Mouse (Mus musculus): ENCODE measurements around the gene Ppp2r5e.
A peak's percentile ranks its signal among the peaks of the same experiment; 100 is the strongest.

The Ppp2r5e gene

GRCm38 (mm10) chr12:75537673-75538423 lies 58.2 kb downstream of the Ppp2r5e start:
- H3K27me3 ChIP-seq (ENCODE audit: control insufficient read depth, insufficient read depth, low read length, poor library complexity, severe bottlenecking): no peaks in the 10 kb centered on the region
- no peak for DNase-seq (ENCODE audit: low read depth, low spot score)
- no peaks in the 10 kb centered on the region for H3K36me3 ChIP-seq (ENCODE audit: control insufficient read depth, insufficient read depth, low read length, poor library complexity, severe bottlenecking)

GRCm38 (mm10) chr12:75537019-75537672 lies 58.9 kb downstream of the Ppp2r5e start:
- Histone ChIP-seq H3K36me3 (ENCODE audit: control insufficient read depth, insufficient read depth, low read length, poor library complexity, severe bottlenecking) (no peaks in the 10 kb centered on the region), H3K27me3 (ENCODE audit: control insufficient read depth, insufficient read depth, low read length, poor library complexity, severe bottlenecking) (no peaks in the 10 kb centered on the region)
- no peak for DNase-seq (ENCODE audit: low read depth, low spot score)

- Histone ChIP-seq H3K27me3 (ENCODE audit: control insufficient read depth, insufficient read depth, low read length, poor library complexity, severe bottlenecking) (no peaks in the 10 kb centered on the region), H3K36me3 (ENCODE audit: control insufficient read depth, insufficient read depth, low read length, poor library complexity, severe bottlenecking) (no peaks in the 10 kb centered on the region)
- no peak for DNase-seq (ENCODE audit: low read depth, low spot score)
These were observed 59.5 kb downstream of the Ppp2r5e start for GRCm38 (mm10) chr12:75536566-75536965.

GRCm38 (mm10) chr12:75533145-75533544 lies 62.9 kb downstream of the Ppp2r5e start:
- Histone ChIP-seq H3K36me3 (ENCODE audit: control insufficient read depth, insufficient read depth, low read length, poor library complexity, severe bottlenecking) (no peaks in the 10 kb centered on the region), H3K27me3 (ENCODE audit: control insufficient read depth, insufficient read depth, low read length, poor library complexity, severe bottlenecking) (no peaks in the 10 kb centered on the region)

DNA sequence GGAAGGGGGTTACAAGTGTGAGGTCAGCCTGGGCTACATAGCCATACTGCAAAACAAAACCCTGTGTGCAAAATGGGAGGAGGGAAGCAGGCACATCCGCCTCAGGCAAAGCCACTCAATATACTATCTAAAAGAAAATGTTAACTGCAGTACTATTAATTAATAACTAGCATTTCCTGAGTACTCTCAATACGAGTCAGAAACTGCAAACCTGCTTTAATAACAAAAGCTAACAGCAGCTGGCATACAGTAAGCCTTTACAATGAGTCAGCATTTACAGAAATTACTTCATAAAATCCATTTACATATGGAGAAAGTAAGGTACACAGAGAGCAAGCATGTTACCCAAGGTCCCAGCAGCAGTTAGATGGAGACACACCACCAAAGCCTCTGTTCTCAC lies 64.2 kb downstream of the Ppp2r5e start:
- DNase-seq (ENCODE audit: low read depth, low spot score): no peak
- no peaks in the 10 kb centered on the region for H3K36me3 ChIP-seq (ENCODE audit: control insufficient read depth, insufficient read depth, low read length, poor library complexity, severe bottlenecking)
- no peaks in the 10 kb centered on the region for H3K27me3 ChIP-seq (ENCODE audit: control insufficient read depth, insufficient read depth, low read length, poor library complexity, severe bottlenecking)

More at GRCm38 (mm10) chr12:75533145-75533544, 62.9 kb downstream of the Ppp2r5e start:
- DNase-seq (ENCODE audit: low read depth, low spot score): peak; percentile 38

DNA sequence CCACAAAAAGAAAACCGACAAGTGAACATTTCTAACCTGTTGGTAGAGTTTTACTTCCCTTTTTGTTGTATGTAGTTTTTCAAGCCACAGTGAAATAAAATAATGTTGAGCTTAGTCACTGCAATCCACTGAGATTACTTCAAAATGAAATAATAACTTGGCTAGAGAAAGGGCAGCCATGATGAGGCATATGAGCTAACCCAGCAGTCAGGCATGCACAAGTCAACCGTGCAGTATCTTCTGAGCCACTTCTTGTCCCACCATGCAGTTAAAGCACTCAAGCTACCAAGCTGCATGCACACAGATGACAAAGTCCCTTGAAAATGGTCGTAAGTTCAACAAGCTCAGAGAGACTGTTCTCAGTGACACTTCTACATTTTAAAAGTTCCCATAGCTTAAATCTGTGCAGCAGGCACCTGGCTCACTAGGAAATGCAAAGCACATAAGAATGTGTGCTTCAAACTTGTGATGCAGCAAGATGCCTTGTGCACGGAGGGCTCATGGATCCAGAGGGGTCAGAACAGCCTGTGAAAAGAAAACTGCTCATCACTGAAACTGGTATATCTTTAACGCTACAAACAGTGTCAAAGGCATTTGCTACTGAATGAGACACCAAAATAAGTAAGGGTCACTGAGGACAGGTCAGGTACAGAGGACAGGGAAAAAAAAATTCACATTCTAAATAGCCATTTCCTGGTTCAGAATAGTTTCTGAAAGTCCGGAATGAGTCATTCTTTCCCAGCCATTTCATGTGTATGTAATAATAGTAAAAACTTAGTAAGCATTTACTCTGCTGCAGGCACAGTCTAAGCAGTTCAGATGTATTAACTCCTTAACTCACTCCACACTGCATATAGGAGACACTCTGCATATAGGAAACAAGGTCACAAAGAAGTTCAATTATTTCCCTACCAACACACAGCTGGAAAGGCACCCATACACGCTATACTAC lies 66.9 kb downstream of the Ppp2r5e start:
- peak; percentile 29 for DNase-seq (ENCODE audit: low read depth, low spot score)
- Histone ChIP-seq H3K27me3 (ENCODE audit: control insufficient read depth, insufficient read depth, low read length, poor library complexity, severe bottlenecking) (no peaks in the 10 kb centered on the region), H3K36me3 (ENCODE audit: control insufficient read depth, insufficient read depth, low read length, poor library complexity, severe bottlenecking) (no peaks in the 10 kb centered on the region)

- no peak for DNase-seq (ENCODE audit: low read depth, low spot score)
- Histone ChIP-seq H3K27me3 (ENCODE audit: control insufficient read depth, insufficient read depth, low read length, poor library complexity, severe bottlenecking) (no peaks in the 10 kb centered on the region), H3K36me3 (ENCODE audit: control insufficient read depth, insufficient read depth, low read length, poor library complexity, severe bottlenecking) (no peaks in the 10 kb centered on the region)
These were observed 67.7 kb downstream of the Ppp2r5e start for GRCm38 (mm10) chr12:75528300-75528699.

DNA sequence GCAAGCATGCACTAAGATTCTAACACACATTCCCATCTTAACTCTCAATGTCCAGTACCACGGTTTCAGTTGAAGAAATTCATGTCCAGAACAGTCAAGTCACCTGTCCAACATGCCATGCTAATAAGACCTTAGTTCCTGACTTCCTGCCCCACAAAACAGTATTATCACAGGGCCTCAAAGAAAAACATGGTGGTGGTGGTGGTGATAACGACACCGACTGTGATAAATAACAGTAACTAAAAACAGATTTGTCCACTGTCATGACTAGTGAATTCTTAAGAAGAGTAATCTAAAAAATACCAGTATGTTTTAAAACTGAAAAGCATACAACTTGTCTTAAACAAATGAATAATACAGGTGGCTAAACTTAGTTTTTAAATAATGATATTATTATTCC lies 71.8 kb downstream of the Ppp2r5e start:
- DNase-seq (ENCODE audit: low read depth, low spot score): no peak
- H3K36me3 ChIP-seq (ENCODE audit: control insufficient read depth, insufficient read depth, low read length, poor library complexity, severe bottlenecking): no peaks in the 10 kb centered on the region
- no peaks in the 10 kb centered on the region for H3K27me3 ChIP-seq (ENCODE audit: control insufficient read depth, insufficient read depth, low read length, poor library complexity, severe bottlenecking)

GRCm38 (mm10) chr12:75522931-75523330 lies 73.1 kb downstream of the Ppp2r5e start:
- no peaks in the 10 kb centered on the region for H3K36me3 ChIP-seq (ENCODE audit: control insufficient read depth, insufficient read depth, low read length, poor library complexity, severe bottlenecking)
- H3K27me3 ChIP-seq (ENCODE audit: control insufficient read depth, insufficient read depth, low read length, poor library complexity, severe bottlenecking): no peaks in the 10 kb centered on the region
- DNase-seq (ENCODE audit: low read depth, low spot score): no peak

DNA sequence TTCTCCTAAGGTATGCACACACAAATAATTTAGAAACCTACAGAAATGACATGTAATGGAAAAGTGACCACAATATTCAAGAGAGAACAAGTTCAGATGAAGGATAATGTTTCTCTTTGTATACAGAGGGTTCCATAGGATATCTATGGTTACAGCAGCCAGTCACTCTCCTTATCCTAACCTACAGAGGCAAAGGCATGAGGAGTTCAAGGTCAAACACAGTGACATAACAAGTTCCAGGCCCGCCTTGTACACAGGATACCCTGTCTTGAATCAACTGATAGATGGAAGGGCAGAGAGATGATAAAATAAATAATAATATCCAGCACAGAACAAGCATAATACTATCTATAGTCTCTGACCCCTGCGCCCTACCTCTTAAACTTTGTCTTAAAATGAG lies 73.7 kb downstream of the Ppp2r5e start:
- H3K27me3 ChIP-seq (ENCODE audit: control insufficient read depth, insufficient read depth, low read length, poor library complexity, severe bottlenecking): no peaks in the 10 kb centered on the region
- no peak for DNase-seq (ENCODE audit: low read depth, low spot score)
- no peaks in the 10 kb centered on the region for H3K36me3 ChIP-seq (ENCODE audit: control insufficient read depth, insufficient read depth, low read length, poor library complexity, severe bottlenecking)

GRCm38 (mm10) chr12:75520395-75520794 lies 75.7 kb downstream of the Ppp2r5e start:
- Histone ChIP-seq H3K27me3 (ENCODE audit: control insufficient read depth, insufficient read depth, low read length, poor library complexity, severe bottlenecking) (no peaks in the 10 kb centered on the region), H3K36me3 (ENCODE audit: control insufficient read depth, insufficient read depth, low read length, poor library complexity, severe bottlenecking) (no peaks in the 10 kb centered on the region)
- no peak for DNase-seq (ENCODE audit: low read depth, low spot score)

DNA sequence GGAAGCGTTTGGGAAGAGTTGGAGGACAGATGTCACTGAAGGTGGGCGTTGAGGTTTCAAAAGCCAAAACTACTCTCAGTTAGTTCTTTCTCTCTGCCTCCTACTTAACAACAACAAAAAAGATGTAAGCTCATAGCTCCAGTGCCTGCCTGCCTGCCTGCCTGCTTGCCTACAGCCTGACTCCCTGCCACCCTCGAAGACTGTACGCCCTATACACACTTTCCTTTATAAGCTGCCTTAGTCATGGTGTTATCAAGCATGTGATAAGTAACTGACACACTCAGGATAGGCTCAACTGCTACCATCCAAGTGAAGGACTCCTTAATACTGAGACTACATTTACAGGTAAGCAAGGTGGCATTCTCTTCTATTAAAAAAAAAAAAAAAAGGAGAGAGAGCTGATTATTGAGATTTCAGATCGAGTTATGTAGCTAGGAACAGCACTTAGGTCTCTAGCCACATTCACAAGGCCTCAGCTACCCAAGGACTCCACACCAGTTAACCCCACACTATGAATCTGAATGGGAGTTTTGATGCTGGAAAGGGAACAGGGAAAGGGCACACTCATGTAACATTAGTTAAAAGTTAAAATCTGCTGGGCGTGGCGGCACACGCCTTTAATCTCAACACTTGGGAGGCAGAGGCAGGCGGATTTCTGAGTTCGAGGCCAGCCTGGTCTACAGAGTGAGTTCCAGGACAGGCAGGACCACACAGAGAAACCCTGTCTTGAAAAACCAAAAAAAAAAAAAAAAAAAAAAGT lies 76.7 kb downstream of the Ppp2r5e start:
- no peaks in the 10 kb centered on the region for H3K27me3 ChIP-seq (ENCODE audit: control insufficient read depth, insufficient read depth, low read length, poor library complexity, severe bottlenecking)
- no peak for DNase-seq (ENCODE audit: low read depth, low spot score)

GRCm38 (mm10) chr12:75515301-75515906 lies 80.6 kb downstream of the Ppp2r5e start:
- H3K27me3 ChIP-seq (ENCODE audit: control insufficient read depth, insufficient read depth, low read length, poor library complexity, severe bottlenecking): no peaks in the 10 kb centered on the region
- H3K36me3 ChIP-seq (ENCODE audit: control insufficient read depth, insufficient read depth, low read length, poor library complexity, severe bottlenecking): peaks cover 2% of the 10 kb centered on the region; the same call in 1 of the 2 replicates
- DNase-seq (ENCODE audit: low read depth, low spot score): no peak

More for the DNA sequence above, 76.7 kb downstream of the Ppp2r5e start:
- H3K36me3 ChIP-seq (ENCODE audit: control insufficient read depth, insufficient read depth, low read length, poor library complexity, severe bottlenecking): peaks cover 2% of the 10 kb centered on the region; the same call in 1 of the 2 replicates

- DNase-seq (ENCODE audit: low read depth, low spot score): no peak
- Histone ChIP-seq H3K36me3 (ENCODE audit: control insufficient read depth, insufficient read depth, low read length, poor library complexity, severe bottlenecking) (peaks cover 2% of the 10 kb centered on the region; the same call in 1 of the 2 replicates), H3K27me3 (ENCODE audit: control insufficient read depth, insufficient read depth, low read length, poor library complexity, severe bottlenecking) (no peaks in the 10 kb centered on the region)
These were observed 84.5 kb downstream of the Ppp2r5e start for GRCm38 (mm10) chr12:75511520-75511919.
